ENCODE assay signal across 38 mouse cellular contexts in genomic region chr4:120058794-120059193, GRCm38 (mm10). TPM values are rescaled to one million over a fixed set of nuclear protein-coding genes. Genes with fewer than 3 reads are reported as not detected.
"Had no signal": no experiment of that assay in that cellular context is flagged by ENCODE, and none has a peak within 500 bp of the region (broad histone marks: within the 10 kb centered on the region; RNA-seq: fewer than 3 reads in every experiment).

No protein-coding gene starts in this region.

- H3K27ac ChIP-seq: gastrocnemius, adult 2 months; heart, embryonic 10.5 days; hindbrain, embryonic 13.5 days; hindbrain, embryonic 15.5 days; hindbrain, postnatal 0 days; intestine, embryonic 15.5 days; layer of hippocampus, adult 2 months; left cerebral cortex, adult 2 months; limb, embryonic 10.5 days; limb, embryonic 12.5 days had no signal

- H3K27me3 ChIP-seq: heart, embryonic 12.5 days; hindbrain, embryonic 13.5 days; hindbrain, embryonic 15.5 days; intestine, embryonic 15.5 days; limb, embryonic 12.5 days had no signal

- H3K4me3 ChIP-seq: gastrocnemius, adult 2 months; heart, embryonic 10.5 days; heart, embryonic 12.5 days; hindbrain, embryonic 13.5 days; hindbrain, embryonic 15.5 days; intestine, embryonic 15.5 days; layer of hippocampus, adult 2 months; left cerebral cortex, adult 2 months; limb, embryonic 10.5 days; limb, embryonic 12.5 days had no signal

- H3K9ac ChIP-seq: heart, embryonic 12.5 days; hindbrain, embryonic 13.5 days; hindbrain, embryonic 15.5 days; intestine, embryonic 15.5 days; limb, embryonic 12.5 days had no signal

- DNase-seq: gastrocnemius, adult 2 months; gastrocnemius, postnatal 10 days; gastrocnemius, postnatal 25 days; heart, adult 18-20 months; heart, postnatal 14 days; heart, postnatal 36 days; kidney, adult 18-20 months; kidney, adult 8-10 months; kidney, postnatal 10 days; kidney, postnatal 25 days; kidney, postnatal 4 days; liver had no signal

- H3K4me2 ChIP-seq: heart, embryonic 12.5 days; hindbrain, embryonic 13.5 days; hindbrain, embryonic 15.5 days; intestine, embryonic 15.5 days; limb, embryonic 12.5 days; liver, embryonic 11.5 days had no signal

- H3K4me1 ChIP-seq: heart, embryonic 10.5 days; heart, embryonic 12.5 days; hindbrain, embryonic 13.5 days; hindbrain, embryonic 15.5 days; intestine, embryonic 15.5 days; limb, embryonic 10.5 days; limb, embryonic 12.5 days had no signal

- H3K36me3 ChIP-seq: heart, embryonic 10.5 days; heart, embryonic 12.5 days; hindbrain, embryonic 13.5 days; hindbrain, embryonic 15.5 days; intestine, embryonic 15.5 days; limb, embryonic 10.5 days; limb, embryonic 12.5 days had no signal

- ATAC-seq: hindbrain, postnatal 0 days; intestine, embryonic 15.5 days; intestine, postnatal 0 days had no signal

- H3K9me3 ChIP-seq: heart, embryonic 10.5 days; heart, embryonic 12.5 days; hindbrain, embryonic 13.5 days; hindbrain, embryonic 15.5 days; intestine, embryonic 15.5 days; limb, embryonic 10.5 days; limb, embryonic 12.5 days had no signal

RNA-seq across cellular contexts. Expression of gene AL607142.1, which starts 6.0 kb away (rescaled TPM):
- total RNA-seq: gastrocnemius, adult 2 months; gastrocnemius, postnatal 10 days; gastrocnemius, postnatal 25 days; gastrocnemius, postnatal 4 days; granulocyte monocyte progenitor cell, adult 5-6 weeks; heart, adult 18-20 months; heart, adult 8-10 months; heart, postnatal 14 days; heart, postnatal 36 days; hematopoietic stem cell, adult 5-6 weeks; hindbrain, postnatal 0 days; layer of hippocampus, adult 2 months; layer of hippocampus, postnatal 10 days; layer of hippocampus, postnatal 25 days; left cerebral cortex, adult 2 months; left cerebral cortex, postnatal 14 days; left cerebral cortex, postnatal 36 days had no signal
- polyA plus RNA-seq: heart, embryonic 10.5 days; heart, embryonic 12.5 days; heart, embryonic 14.5 days; heart, embryonic 16.5 days; hindbrain, embryonic 11.5 days; hindbrain, embryonic 13.5 days; hindbrain, embryonic 15.5 days; hindbrain, postnatal 0 days; intestine, embryonic 15.5 days; intestine, postnatal 0 days; kidney, embryonic 14.5 days; kidney, embryonic 16.5 days; limb, embryonic 10.5 days; limb, embryonic 12.5 days; limb, embryonic 14.5 days; liver, embryonic 11.5 days had no signal
